Mouse (Mus musculus): ENCODE results near the gene Naip6.
"Not testable (repeated sequence)": the region's sequence is repeated elsewhere in the genome, so short reads cannot be mapped to it uniquely, and the experiment has no call there.

DNA sequence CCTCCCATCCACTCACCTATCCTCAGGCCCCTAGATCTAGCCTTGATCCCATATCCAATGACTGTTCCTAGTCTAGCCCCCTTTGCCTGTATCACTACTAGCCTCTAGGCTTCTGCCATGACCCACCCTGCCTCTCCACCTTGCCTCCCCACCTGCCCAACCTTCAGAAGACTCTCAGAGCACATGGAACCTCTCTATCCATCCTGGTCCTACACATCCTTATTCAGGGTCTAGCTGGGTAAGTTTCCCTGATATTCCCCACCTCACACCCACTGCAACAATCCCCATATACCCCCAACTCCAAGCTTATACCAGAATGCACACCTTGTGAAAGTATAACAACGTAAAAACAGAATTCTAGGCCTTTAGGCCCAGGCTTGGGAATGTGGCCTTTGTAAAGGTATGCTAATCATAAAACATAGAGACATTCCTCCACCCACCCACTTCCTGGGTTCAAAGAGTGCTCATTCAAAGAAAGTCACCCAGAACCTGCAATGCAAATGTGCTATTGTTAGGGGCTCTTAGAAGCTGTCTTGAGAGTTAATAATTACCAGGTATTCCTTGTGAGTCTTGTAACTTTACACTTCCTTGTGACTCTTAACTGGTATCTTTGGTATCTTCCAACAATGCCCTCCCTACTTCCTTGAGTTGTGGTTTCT lies 45.9 kb downstream of the Naip6 start:
- not testable (repeated sequence) for TF ChIP-seq CTCF (IDR thresholded peaks at IDR 0.05; ENCODE audit: low read depth); EP300 (optimal IDR thresholded peaks at IDR 0.05)
